Mouse (Mus musculus) cerebellum, postnatal 4 days (tissue): Measurements from ENCODE around the gene Cd81.

Source experiments
- DNase-seq, 2 experiments: peaks; one replicate each; pipeline ENCODE4 v3.0.0; 2022; ENCODE audit warnings: low spot score in 2 of 2, mixed read lengths in 1 of 2

Gene Cd81

GRCm38 (mm10) chr7:143020764-143021163 is 31.8 kb upstream of the Cd81 start:
- no peak for DNase-seq

GRCm38 (mm10) chr7:143021356-143022164 is 31.0 kb upstream of the Cd81 start:
- DNase-seq, result no peak

- DNase-seq, result no peak
These were observed 29.0 kb upstream of the Cd81 start for GRCm38 (mm10) chr7:143023499-143023898.

- DNase-seq, result no peak
These were observed 28.2 kb upstream of the Cd81 start for GRCm38 (mm10) chr7:143024293-143024692.

GRCm38 (mm10) chr7:143025496-143025895 is 27.0 kb upstream of the Cd81 start:
- no peak for DNase-seq

GRCm38 (mm10) chr7:143027196-143027595 is 25.3 kb upstream of the Cd81 start:
- DNase-seq, result no peak

- no peak for DNase-seq
These were observed 20.7 kb upstream of the Cd81 start for GRCm38 (mm10) chr7:143031816-143032215.

- no peak for DNase-seq
These were observed 19.0 kb upstream of the Cd81 start for GRCm38 (mm10) chr7:143033581-143033980.

GRCm38 (mm10) chr7:143034112-143034511 is 18.4 kb upstream of the Cd81 start:
- no peak for DNase-seq

- no peak for DNase-seq
These were observed 17.8 kb upstream of the Cd81 start for GRCm38 (mm10) chr7:143034519-143035450.

GRCm38 (mm10) chr7:143036787-143037186 is 15.8 kb upstream of the Cd81 start:
- DNase-seq, result no peak

- no peak for DNase-seq
These were observed 15.2 kb upstream of the Cd81 start for GRCm38 (mm10) chr7:143037306-143037705.

- no peak for DNase-seq
These were observed 14.2 kb upstream of the Cd81 start for GRCm38 (mm10) chr7:143038174-143038931.

GRCm38 (mm10) chr7:143040561-143040960 is 12.0 kb upstream of the Cd81 start:
- DNase-seq, result no peak

GRCm38 (mm10) chr7:143041138-143041822 is 11.3 kb upstream of the Cd81 start:
- no peak for DNase-seq

- no peak for DNase-seq
These were observed 10.4 kb upstream of the Cd81 start for GRCm38 (mm10) chr7:143042089-143042488.

- DNase-seq, result no peak
These were observed 9.6 kb upstream of the Cd81 start for GRCm38 (mm10) chr7:143042897-143043300.

- DNase-seq, result no peak
These were observed 8.3 kb upstream of the Cd81 start for GRCm38 (mm10) chr7:143044049-143044825.

GRCm38 (mm10) chr7:143044826-143045206 is 7.7 kb upstream of the Cd81 start:
- DNase-seq, result no peak

GRCm38 (mm10) chr7:143046358-143046757 is 6.2 kb upstream of the Cd81 start:
- no peak for DNase-seq

GRCm38 (mm10) chr7:143049331-143049730 is 3.2 kb upstream of the Cd81 start:
- no peak for DNase-seq
